ENCODE assay signal across 9 mouse cellular contexts in genomic region chr6:29388606-29389080, GRCm38 (mm10). TPM values are rescaled to one million over a fixed set of nuclear protein-coding genes. Genes with fewer than 3 reads are reported as not detected.
DNase-seq lines count a peak whose midpoint lies in the region; ATAC-seq and TF ChIP-seq lines count a peak whose summit lies in the region.
"Had no signal": no experiment of that assay in that cellular context is flagged by ENCODE, and none has a peak within 500 bp of the region (broad histone marks: within the 10 kb centered on the region; RNA-seq: fewer than 3 reads in every experiment).

No protein-coding gene starts in this region.

- peaks cover 7% of the 10 kb centered on the region for H3K4me1 ChIP-seq in bone marrow macrophage, adult 2 months (ENCODE audit: control insufficient read depth, insufficient read depth, low read length)
- peaks cover 32% of the 10 kb centered on the region for H3K4me1 ChIP-seq in limb, embryonic 10.5 days
- peaks cover 5% of the 10 kb centered on the region; the same call in 1 of the 2 replicates for H3K4me1 ChIP-seq in midbrain, embryonic 13.5 days (replicated peaks)

- H3K36me3 ChIP-seq in limb, embryonic 10.5 days: no peaks in the 10 kb centered on the region
- no peaks in the 10 kb centered on the region for H3K36me3 ChIP-seq in midbrain, embryonic 13.5 days

- H3K27ac ChIP-seq in bone marrow macrophage, adult 2 months (ENCODE audit: insufficient read depth, low read depth, low read length): no peak overlapping the region
- H3K27ac ChIP-seq in limb, embryonic 10.5 days: peak overlapping the region; percentile 63
- no peak overlapping the region for H3K27ac ChIP-seq in midbrain, embryonic 13.5 days

- no peak for TF ChIP-seq CTCF in bone marrow macrophage, adult 2 months (IDR thresholded peaks at IDR 0.05; ENCODE audit: low read depth, low read length)

- no peaks in the 10 kb centered on the region for H3K9me3 ChIP-seq in limb, embryonic 10.5 days (replicated peaks)
- H3K9me3 ChIP-seq in midbrain, embryonic 13.5 days: no peaks in the 10 kb centered on the region

- H3K4me2 ChIP-seq in midbrain, embryonic 13.5 days (replicated peaks): no peak overlapping the region

- no peak overlapping the region for H3K9ac ChIP-seq in midbrain, embryonic 13.5 days (replicated peaks)

- peak; percentile 82 for DNase-seq in A20 (ENCODE audit: low read depth, low spot score)
- peak; percentile 94 for DNase-seq in heart, adult 8-10 months (ENCODE audit: low spot score)
- peak; percentile 87 for DNase-seq in kidney, adult 18-20 months
- peak; percentile 72 for DNase-seq in limb, embryonic 10.5 days (ENCODE audit: low spot score)
- peak; percentile 91 for DNase-seq in testis, postnatal 10 days (ENCODE audit: low spot score)

- peak; percentile 57 for ATAC-seq in erythroid progenitor cell, adult 5-6 weeks (replicated peaks; ENCODE audit: low FRiP score, poor library complexity, severe bottlenecking)
- peak; percentile 53; the same call in 1 of the 2 replicates for ATAC-seq in midbrain, embryonic 13.5 days

- peak overlapping the region; percentile 45 for H3K4me3 ChIP-seq in bone marrow macrophage, adult 2 months (ENCODE audit: insufficient read depth, low read length)
- H3K4me3 ChIP-seq in limb, embryonic 10.5 days: peak overlapping the region; percentile 51
- H3K4me3 ChIP-seq in midbrain, embryonic 13.5 days (replicated peaks): no peak overlapping the region

- no peak for TF ChIP-seq POLR2A in bone marrow macrophage, adult 2 months (IDR thresholded peaks at IDR 0.05; ENCODE audit: borderline replicate concordance, low read depth, low read length)

- peaks cover 4% of the 10 kb centered on the region; the same call in 1 of the 2 replicates for H3K27me3 ChIP-seq in limb, embryonic 10.5 days (ENCODE audit: low read depth, poor library complexity, severe bottlenecking)
- peaks cover 18% of the 10 kb centered on the region for H3K27me3 ChIP-seq in midbrain, embryonic 13.5 days

- WGBS in limb, embryonic 10.5 days: 5% methylated on average over 11 of the region's 11 CpGs
- WGBS in midbrain, embryonic 13.5 days: 10% methylated on average over 11 of the region's 11 CpGs

RNA-seq across cellular contexts. Expression of gene Opn1sw, which starts 0.4 kb away (rescaled TPM):
- polyA plus RNA-seq in bone marrow macrophage, adult 2 months (2012; ENCODE audit: insufficient read depth, insufficient read length, missing spikeins): not detected in 2 replicates
- total RNA-seq in erythroid progenitor cell, adult 5-6 weeks (2015; ENCODE audit: low replicate concordance): not detected in 2 replicates
- total RNA-seq in erythroid progenitor cell, adult 5-6 weeks (2017; ENCODE audit: low replicate concordance): not detected in 2 replicates
- total RNA-seq in heart, adult 8-10 months (2022): under 1 TPM in 2 of 4 experiments, not detected in 2; 0.22 to 0.79 TPM
- polyA plus RNA-seq in limb, embryonic 10.5 days (2016; fragmentation: Nextera tagmentation; extraction: Ambion mirVana): 0.34 and 0.38 TPM in 2 replicates
- 0.30 and 0.41 TPM in 2 replicates for polyA plus RNA-seq in midbrain, embryonic 13.5 days (2015; fragmentation: Nextera tagmentation; extraction: Ambion mirVana)
- total RNA-seq: adrenal gland, postnatal 4 days had no signal

RNA-seq across cellular contexts. Expression of gene Ccdc136, which starts 7.5 kb away (rescaled TPM):
- polyA plus RNA-seq in bone marrow macrophage, adult 2 months (2012; ENCODE audit: insufficient read depth, insufficient read length, missing spikeins): not detected in 2 replicates
- total RNA-seq in erythroid progenitor cell, adult 5-6 weeks (2015; ENCODE audit: low replicate concordance): not detected in 2 replicates
- not detected in 2 replicates for total RNA-seq in erythroid progenitor cell, adult 5-6 weeks (2017; ENCODE audit: low replicate concordance)
- 1 to 10 TPM; 1.1 to 2.9 (median 2.5) TPM for total RNA-seq in heart, adult 8-10 months (2022)
- polyA plus RNA-seq in limb, embryonic 10.5 days (2016; fragmentation: Nextera tagmentation; extraction: Ambion mirVana): 19.4 and 29.8 TPM in 2 replicates
- polyA plus RNA-seq in midbrain, embryonic 13.5 days (2015; fragmentation: Nextera tagmentation; extraction: Ambion mirVana): 28.6 and 30.4 TPM in 2 replicates

RNA-seq across cellular contexts. Expression of gene Calu, which starts 40.8 kb away (rescaled TPM):
- polyA plus RNA-seq in bone marrow macrophage, adult 2 months (2012; ENCODE audit: insufficient read depth, insufficient read length, missing spikeins): 72.9 and 76.3 TPM in 2 replicates
- total RNA-seq in erythroid progenitor cell, adult 5-6 weeks (2015; ENCODE audit: low replicate concordance): 23.1 and 26.7 TPM in 2 replicates
- 41.5 and 53.8 TPM in 2 replicates for total RNA-seq in erythroid progenitor cell, adult 5-6 weeks (2017; ENCODE audit: low replicate concordance)
- 100 to 1,000 TPM; 230 to 251 (median 234) TPM for total RNA-seq in heart, adult 8-10 months (2022)
- 220 and 268 TPM in 2 replicates for polyA plus RNA-seq in limb, embryonic 10.5 days (2016; fragmentation: Nextera tagmentation; extraction: Ambion mirVana)
- polyA plus RNA-seq in midbrain, embryonic 13.5 days (2015; fragmentation: Nextera tagmentation; extraction: Ambion mirVana): 158 and 166 TPM in 2 replicates

RNA-seq across cellular contexts. Expression of gene Flnc, which starts 44.4 kb away (rescaled TPM):
- 0.17 and 0.20 TPM in 2 replicates for polyA plus RNA-seq in bone marrow macrophage, adult 2 months (2012; ENCODE audit: insufficient read depth, insufficient read length, missing spikeins)
- not detected in 2 replicates for total RNA-seq in erythroid progenitor cell, adult 5-6 weeks (2015; ENCODE audit: low replicate concordance)
- total RNA-seq in erythroid progenitor cell, adult 5-6 weeks (2017; ENCODE audit: low replicate concordance): not detected in 2 replicates
- 100 to 1,000 TPM; 195 to 305 (median 272) TPM for total RNA-seq in heart, adult 8-10 months (2022)
- 3.7 and 5.6 TPM in 2 replicates for polyA plus RNA-seq in limb, embryonic 10.5 days (2016; fragmentation: Nextera tagmentation; extraction: Ambion mirVana)
- polyA plus RNA-seq in midbrain, embryonic 13.5 days (2015; fragmentation: Nextera tagmentation; extraction: Ambion mirVana): 2.8 and 3.8 TPM in 2 replicates

Comparison
In these comparisons a context has a peak if more than half of its experiments do, and no peak if none do; other contexts are left out.
1. RNA of gene Ccdc136, which starts 7.5 kb away (polyA plus RNA-seq): 28.6 to 30.4 TPM in midbrain, embryonic 13.5 days and 19.4 to 29.8 TPM in limb, embryonic 10.5 days; not detected in bone marrow macrophage, adult 2 months; every median in the first group is over 10 times any median in the second.
2. Peak in every context shown above with its lines, with median percentiles within 50 percentile points of each other: DNase-seq.